Mouse (Mus musculus): ENCODE results near the gene Ctu2. TPM values are rescaled to one million over a fixed set of nuclear protein-coding genes. Genes with fewer than 3 reads are reported as not detected.

The Ctu2 gene
- polyA plus RNA-seq, 1 experiment from 2014 or later, result 27.4 TPM

- TF ChIP-seq CTCF (IDR thresholded peaks at IDR 0.05), result no peak
- DNase-seq (ENCODE audit: low read depth, low spot score), result no peak
- in situ Hi-C loops (cut with MboI; ENCODE audit: low pct_unique_long_range_greater_than_20kb), result no loop called here
- ChIA-PET CTCF (no interaction called here), POLR2A (interaction anchor here (1.2 kb wide), 1 partner anchor 16 kb away, joined by 3 read pairs; no protein-coding TSS in a partner anchor)
- no peaks in the 10 kb centered on the region for H3K27me3 ChIP-seq
- no peak for ATAC-seq
These were observed 55.4 kb downstream of the Ctu2 start for GRCm38 (mm10) chr8:122531312-122531711.

Other genes with a start within 250 kb of the Ctu2 start
- gene Zfpm1, start 194.0 kb upstream of the Ctu2 start, polyA plus RNA-seq (2021), result 17.8 TPM
- 0.23 TPM for gene Trhr2, start 115.4 kb upstream of the Ctu2 start, polyA plus RNA-seq (2021)
- gene Zc3h18, start 99.5 kb upstream of the Ctu2 start, polyA plus RNA-seq (2021), result 54.1 TPM
- 0.39 TPM for gene Il17c, start 54.1 kb upstream of the Ctu2 start, polyA plus RNA-seq (2021)
- 288 TPM for gene Cyba, start 43.2 kb upstream of the Ctu2 start, polyA plus RNA-seq (2021)
- 21.9 TPM for gene Mvd, start 32.7 kb upstream of the Ctu2 start, polyA plus RNA-seq (2021)
- 0.17 TPM for gene Snai3, start 15.4 kb upstream of the Ctu2 start, polyA plus RNA-seq (2021)
- 41.5 TPM for gene Rnf166, start 79 bp upstream of the Ctu2 start, polyA plus RNA-seq (2021)
- gene Piezo1, start 75.2 kb downstream of the Ctu2 start, polyA plus RNA-seq (2021), result 253 TPM
- 24.2 TPM for gene Cdt1, start 91.9 kb downstream of the Ctu2 start, polyA plus RNA-seq (2021)
- 224 TPM for gene Aprt, start 100.8 kb downstream of the Ctu2 start, polyA plus RNA-seq (2021)
- gene Galns, start 135.3 kb downstream of the Ctu2 start, polyA plus RNA-seq (2021), result 60.3 TPM
- 99.5 TPM for gene Trappc2l, start 135.5 kb downstream of the Ctu2 start, polyA plus RNA-seq (2021)
- 0.05 TPM for gene Pabpn1l, start 146.6 kb downstream of the Ctu2 start, polyA plus RNA-seq (2021)
- 0.26 TPM for gene Cbfa2t3, start 223.0 kb downstream of the Ctu2 start, polyA plus RNA-seq (2021)